Mouse (Mus musculus) left cerebral cortex, postnatal 25 days (tissue): Measurements from ENCODE around the gene Cfap65. TPM values are rescaled to one million over a fixed set of nuclear protein-coding genes. Genes with fewer than 3 reads are reported as not detected.

Source experiments
- DNase-seq, 2 experiments: peaks; one replicate each; pipeline ENCODE4 v3.0.0; 2022; ENCODE audit warnings: low spot score in 2 of 2, mixed read lengths in 1 of 2
- intact Hi-C: fragments of 180-260 bp; cut with DNase I; formaldehyde crosslinking; loops from one replicate; pipeline ENCODE4 v1.15.1; 2025
- total RNA-seq, 2 experiments: library from RNA; stranded (reverse); gene quantifications; 2 replicates each; pipeline ENCODE4 v1.2.3; 2021

Gene Cfap65
- total RNA-seq = 1 to 10 TPM; 2.1 to 2.4 TPM

- intact Hi-C loops = no loop called here
- DNase-seq = peak; percentile 68 to 81
Measured at GRCm38 (mm10) chr1:74935402-74935801, at the start of gene Cfap65. Gene Cfap65 (minus strand): TSS chr1:74935599.

DNA sequence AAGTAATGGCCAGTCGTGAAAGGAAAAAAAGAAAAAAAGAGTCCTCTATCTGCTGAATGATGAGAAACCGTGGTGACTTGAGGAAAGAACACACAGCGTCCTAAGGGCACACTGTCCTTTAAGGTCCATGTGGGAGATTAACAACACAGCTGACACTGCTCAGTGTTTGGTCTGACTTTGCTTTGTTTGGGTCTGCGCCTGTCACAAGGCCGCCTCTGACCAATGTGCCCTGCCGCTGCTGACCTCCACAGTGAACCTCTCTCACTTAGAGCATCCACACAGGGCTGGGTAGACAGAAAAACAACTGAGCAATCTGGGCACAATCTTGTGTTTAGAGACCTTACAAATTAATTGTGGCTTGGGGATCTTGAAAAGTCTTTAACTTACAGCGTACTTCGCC is 41.6 kb upstream of the Cfap65 start:
- no peak for DNase-seq
- intact Hi-C loops = no loop called here

DNA sequence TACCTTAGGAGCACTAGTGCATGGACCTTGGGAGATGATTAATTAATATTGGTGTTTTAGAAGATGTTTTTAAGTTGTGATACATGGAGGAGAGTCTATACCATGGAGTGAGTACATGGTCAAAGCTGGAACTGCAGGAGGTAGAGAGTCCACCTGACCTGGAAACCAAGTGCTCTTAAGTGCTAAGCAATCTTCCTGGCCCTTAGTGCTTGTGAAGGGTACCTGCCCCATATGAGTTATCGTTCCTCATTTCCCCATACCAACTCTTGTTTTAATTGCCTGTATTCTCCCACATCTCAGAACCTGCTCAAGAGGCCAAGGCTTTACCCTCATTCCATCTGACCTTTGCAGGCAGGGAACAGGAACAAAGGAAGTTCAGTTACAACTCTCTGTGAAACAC is 40.5 kb upstream of the Cfap65 start:
- intact Hi-C loops = no loop called here
- DNase-seq = no peak

GRCm38 (mm10) chr1:74973590-74973989 is 38.2 kb upstream of the Cfap65 start:
- intact Hi-C loops = no loop called here
- DNase-seq = no peak

DNA sequence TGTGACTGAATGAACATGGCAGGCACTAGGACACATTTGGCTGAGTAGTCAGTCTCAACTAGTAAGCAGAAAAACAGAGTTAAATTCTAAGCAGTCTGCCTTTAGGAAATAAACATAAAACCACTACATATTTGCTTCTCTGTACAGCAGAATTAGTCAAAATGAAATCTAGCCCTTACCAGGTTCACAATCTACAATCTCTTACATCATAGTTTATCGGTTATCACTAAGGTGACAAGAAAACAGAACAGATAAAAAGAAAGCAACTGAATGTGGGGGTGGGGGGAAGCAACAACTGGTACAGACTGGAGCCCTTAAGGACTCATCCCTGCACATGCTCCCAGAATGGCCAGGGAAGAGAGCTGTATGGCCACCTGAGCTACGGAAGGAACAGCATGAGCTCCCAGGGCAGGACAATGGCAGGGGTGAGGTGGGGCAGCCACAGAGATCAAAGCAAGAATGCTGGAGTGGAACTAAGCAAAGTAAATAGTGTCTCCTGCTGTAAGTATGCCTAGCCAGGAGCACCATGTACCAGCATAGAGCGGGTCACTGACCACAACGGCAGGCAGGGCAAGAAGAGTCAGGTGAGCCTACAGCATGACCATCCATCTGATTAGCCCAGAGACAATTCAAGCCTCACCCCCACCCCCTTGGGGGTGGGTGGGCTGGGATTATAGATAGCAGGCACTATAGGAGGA is 36.1 kb upstream of the Cfap65 start:
- intact Hi-C loops = no loop called here
- no peak for DNase-seq

DNA sequence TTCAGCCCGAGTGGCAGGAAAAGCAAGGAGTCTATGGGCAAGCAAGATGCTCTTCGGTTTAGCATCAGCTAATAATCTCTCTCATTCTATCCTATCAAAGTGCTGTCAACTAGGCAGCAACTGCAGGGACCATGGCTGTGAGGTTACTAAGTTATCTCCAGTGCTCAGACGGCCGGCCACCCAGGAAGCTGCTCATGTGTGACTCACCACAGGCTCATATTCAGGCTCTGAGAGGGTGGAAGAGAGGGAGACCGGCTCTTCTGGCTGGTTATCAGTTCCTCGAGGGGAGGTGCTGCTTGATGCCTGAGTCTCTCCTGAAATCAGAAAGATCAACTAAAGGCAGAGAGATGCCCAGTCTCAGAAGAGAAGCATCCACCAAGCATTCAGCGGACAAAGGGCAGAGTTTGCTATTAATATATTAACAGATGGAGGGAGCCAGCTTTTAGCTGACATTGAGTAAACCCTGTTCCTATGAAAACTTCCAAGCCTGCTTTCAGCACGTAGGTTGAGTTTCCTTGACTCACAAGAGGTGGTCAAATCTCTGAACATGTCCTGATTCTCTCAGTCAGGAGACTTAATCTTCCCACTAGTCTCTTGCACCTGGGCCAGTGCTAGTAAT is 32.7 kb upstream of the Cfap65 start:
- no peak for DNase-seq
- intact Hi-C loops = no loop called here

DNA sequence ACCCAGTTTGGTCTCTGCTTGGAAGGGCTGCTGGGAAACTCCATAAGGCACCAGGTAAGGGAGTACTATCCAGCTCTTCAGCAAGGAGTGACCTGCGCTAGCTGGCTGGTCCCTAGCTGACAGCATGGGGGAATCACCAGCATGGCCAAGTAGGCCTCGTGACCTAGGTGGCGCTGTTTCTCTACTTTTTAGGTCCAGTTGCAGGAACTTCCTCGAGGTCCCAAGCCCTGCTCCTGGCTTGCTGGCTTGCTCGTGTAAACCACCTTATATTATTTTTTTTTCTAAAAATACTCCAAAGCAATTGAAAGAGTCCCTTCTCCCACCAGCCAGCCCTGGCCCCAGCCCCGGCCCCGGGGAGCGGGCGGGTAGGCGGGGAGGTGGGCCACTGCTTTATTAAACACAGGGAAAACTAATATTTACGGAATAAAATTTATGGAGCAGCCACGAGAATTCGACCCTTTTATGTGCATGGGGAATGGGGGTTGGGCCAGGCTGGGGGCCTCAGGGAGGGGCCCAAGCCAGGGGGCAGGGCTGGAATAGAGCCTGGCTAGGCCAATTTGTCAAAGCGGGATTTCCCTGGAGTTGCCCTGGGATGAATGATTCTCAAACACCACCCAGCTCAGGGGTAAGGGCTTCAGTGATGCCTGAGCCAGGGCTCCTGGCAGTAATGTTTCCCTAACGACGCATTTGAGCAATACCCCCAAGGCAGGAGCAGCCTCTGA is 29.3 kb upstream of the Cfap65 start:
- peak; percentile 57 for DNase-seq
- intact Hi-C loops = loop anchor here (2.0 kb wide), 1 partner anchor 52 kb away; no protein-coding TSS in a partner anchor

GRCm38 (mm10) chr1:74962853-74963227 is 27.4 kb upstream of the Cfap65 start:
- no peak for DNase-seq
- intact Hi-C loops = no loop called here

GRCm38 (mm10) chr1:74962126-74962852 is 26.9 kb upstream of the Cfap65 start:
- DNase-seq = no peak
- intact Hi-C loops = no loop called here

DNA sequence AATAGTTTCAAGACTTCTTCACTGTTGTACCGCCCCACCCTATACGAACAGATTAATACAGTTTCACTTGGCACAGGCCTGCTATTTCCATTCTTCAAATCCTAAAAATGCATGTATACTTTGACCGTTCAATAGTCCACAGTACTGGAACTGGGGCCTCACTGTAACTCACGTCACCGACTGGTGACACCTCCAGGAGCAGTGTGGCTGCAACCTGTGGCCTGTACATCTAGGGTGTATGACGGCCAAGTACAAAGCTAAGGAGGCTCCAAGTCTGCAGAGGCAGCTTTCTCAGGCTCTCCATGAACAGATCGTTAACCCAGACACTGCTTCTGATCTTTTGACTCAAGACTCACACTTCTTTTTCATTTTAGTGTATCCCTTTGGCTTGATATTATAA is 26.3 kb upstream of the Cfap65 start:
- intact Hi-C loops = no loop called here

DNA sequence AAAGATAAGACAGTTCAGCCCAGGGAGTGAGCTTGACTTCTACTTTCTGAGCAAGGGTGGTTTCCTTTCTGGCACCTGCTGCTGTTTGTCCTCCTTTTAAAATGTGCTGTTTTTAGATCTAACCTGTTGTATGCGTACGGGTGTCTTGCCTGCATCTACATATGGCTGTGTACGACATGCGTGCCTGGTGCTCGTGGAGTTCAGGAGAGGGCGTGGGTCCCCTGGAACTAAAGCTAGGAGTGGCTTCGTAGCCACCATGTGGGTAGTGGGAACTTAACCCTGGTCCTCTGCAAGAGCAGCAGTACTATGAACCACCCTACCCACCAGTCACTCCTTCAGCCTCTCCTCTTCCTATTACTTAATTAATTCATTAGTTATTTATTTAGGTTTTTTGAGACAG is 24.7 kb upstream of the Cfap65 start:
- intact Hi-C loops = no loop called here
- no peak for DNase-seq

More for the DNA sequence above, 26.3 kb upstream of the Cfap65 start:
- DNase-seq = no peak

- no peak for DNase-seq
- intact Hi-C loops = no loop called here
Measured at GRCm38 (mm10) chr1:74951556-74952210, 16.3 kb upstream of the Cfap65 start, which contains the start of gene Ihh. Gene Ihh (minus strand): TSS chr1:74951672.

- DNase-seq = peak in 1 of 2 experiments; percentile 4
- intact Hi-C loops = no loop called here
Measured at GRCm38 (mm10) chr1:74950576-74951490, 15.4 kb upstream of the Cfap65 start.

DNA sequence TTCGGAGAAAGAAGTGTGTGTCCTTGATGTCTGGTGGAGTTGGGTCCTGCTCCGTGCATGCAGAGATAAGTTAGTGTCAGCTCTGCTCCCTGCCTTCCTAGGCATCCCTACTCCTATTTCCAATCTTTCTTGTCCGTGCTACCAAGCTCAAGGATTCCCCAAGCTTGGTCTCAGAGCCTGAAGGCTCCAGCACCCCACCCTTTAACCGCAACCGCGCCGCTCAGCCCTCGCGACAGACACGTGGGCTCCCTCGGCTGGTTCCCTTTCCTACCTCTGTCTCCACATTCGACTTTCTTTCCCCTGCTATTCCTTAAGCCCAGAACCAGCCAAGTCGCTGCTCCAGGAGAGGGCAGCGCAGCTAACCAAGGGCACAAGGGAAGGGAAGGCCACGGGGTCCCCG is 14.7 kb upstream of the Cfap65 start:
- no peak for DNase-seq
- intact Hi-C loops = no loop called here

- no peak for DNase-seq
- intact Hi-C loops = loop anchor here (2.0 kb wide), 1 partner anchor 67 kb away; no protein-coding TSS in a partner anchor
Measured at GRCm38 (mm10) chr1:74949666-74950050, 14.3 kb upstream of the Cfap65 start.

DNA sequence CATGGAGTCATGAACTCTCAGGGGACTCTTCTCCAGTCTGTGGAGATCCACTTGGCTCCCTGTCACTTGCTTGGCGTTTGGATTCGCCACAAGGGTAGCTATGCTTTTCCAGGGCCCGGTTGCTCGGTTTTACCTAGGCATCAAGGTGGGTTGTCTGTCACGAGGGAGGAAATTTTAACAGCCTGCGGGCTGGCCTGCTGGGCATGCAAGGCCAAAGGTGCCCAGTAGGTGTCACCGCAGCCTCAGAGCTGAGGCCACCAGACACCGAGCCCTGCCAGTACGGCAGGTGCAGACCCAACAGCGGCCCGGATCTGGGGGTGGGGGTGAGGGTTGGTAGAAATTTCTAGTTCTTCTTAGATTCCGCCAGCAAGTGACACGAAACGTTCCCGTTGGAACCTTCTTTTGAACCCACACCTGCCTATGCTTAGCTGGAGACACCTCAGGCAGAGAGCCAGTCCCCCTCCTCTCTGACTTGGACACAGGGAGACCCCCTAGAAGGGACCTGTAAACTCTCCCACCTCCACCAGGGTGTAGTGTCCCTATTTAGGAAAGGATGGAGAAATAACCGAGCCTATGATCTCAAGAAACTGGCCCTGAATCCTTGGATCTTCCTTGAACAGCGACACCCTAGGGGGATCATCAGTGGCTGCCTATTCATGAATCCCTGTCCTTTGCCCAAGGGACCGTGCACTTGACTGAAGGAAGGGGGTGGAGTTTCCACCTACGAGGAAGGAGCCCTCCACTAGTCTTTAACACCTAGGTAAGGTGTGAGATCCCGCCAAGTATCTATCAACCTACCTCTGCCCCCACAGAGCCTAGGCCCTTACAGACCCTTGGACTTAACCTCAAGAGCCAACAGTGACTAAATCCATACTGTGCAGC is 13.6 kb upstream of the Cfap65 start:
- intact Hi-C loops = loop anchor here (2.0 kb wide), 1 partner anchor 68 kb away; no protein-coding TSS in a partner anchor
- DNase-seq = peak; percentile 50

GRCm38 (mm10) chr1:74947986-74948670 is 12.7 kb upstream of the Cfap65 start:
- DNase-seq = no peak
- intact Hi-C loops = loop anchor here (2.0 kb wide), 1 partner anchor 69 kb away; no protein-coding TSS in a partner anchor
